Mouse (Mus musculus) CH12.LX (cell line): ENCODE data around the gene Rnf183. TPM values are rescaled to one million over a fixed set of nuclear protein-coding genes. Genes with fewer than 3 reads are reported as not detected.

Experiments
- DNase-seq: peaks from one replicate; pipeline ENCODE4 v3.0.0-alpha.2; 2013; ENCODE audit errors: extremely low read depth
- H3K27ac ChIP-seq: 2 replicates; pipeline ENCODE4 v1.5.1; 2012; ENCODE audit warnings: low read depth, mild to moderate bottlenecking, control low read depth, moderate library complexity; ENCODE audit not compliant: insufficient read depth
- H3K27me3 ChIP-seq: replicated peaks from 2 replicates; pipeline ENCODE3; 2012; ENCODE audit warnings: inconsistent platforms
- H3K36me3 ChIP-seq, 2 experiments: replicated peaks in 1 of 2; 2 replicates each; pipeline versions ENCODE3 to v1.6.1; 2012; ENCODE audit warnings: inconsistent platforms in 1 of 2, low read length in 1 of 2, mild to moderate bottlenecking in 1 of 2, mixed read lengths in 1 of 2, moderate library complexity in 1 of 2; ENCODE audit not compliant: control insufficient read depth in 1 of 2, insufficient read depth in 1 of 2
- H3K4me1 ChIP-seq, 2 experiments: 2 replicates each; pipeline ENCODE4 v1.6.1; 2012; ENCODE audit warnings: inconsistent platforms in 1 of 2, moderate library complexity in 1 of 2; ENCODE audit not compliant: insufficient read depth in 2 of 2, control insufficient read depth in 1 of 2
- H3K4me2 ChIP-seq: 2 replicates; pipeline ENCODE4 v1.6.1; 2012; ENCODE audit warnings: low read depth, mild to moderate bottlenecking, control low read depth; ENCODE audit not compliant: poor library complexity, insufficient read depth, severe bottlenecking
- H3K4me3 ChIP-seq, 3 experiments: fragments of 150-350 bp in 1 of 3; sonication (generic) in 1 of 3; replicated peaks in 1 of 3; 2 replicates each; pipeline versions ENCODE3 to v1.5.1; 2011 to 2012; ENCODE audit warnings: low read depth in 2 of 3, low read length in 2 of 3, mild to moderate bottlenecking in 2 of 3, moderate library complexity in 2 of 3, control low read depth in 1 of 3, improper control_type of control experiment in 1 of 3, inconsistent platforms in 1 of 3, mixed read lengths in 1 of 3; ENCODE audit not compliant: poor library complexity in 1 of 3
- H3K79me2 ChIP-seq: replicated peaks from 2 replicates; pipeline ENCODE4 v1.6.1; 2012; ENCODE audit warnings: mild to moderate bottlenecking, moderate library complexity; ENCODE audit not compliant: control insufficient read depth, poor library complexity, insufficient read depth, severe bottlenecking; ENCODE audit errors: extremely low read depth
- H3K9ac ChIP-seq: 2 replicates; pipeline ENCODE4 v1.6.1; 2012; ENCODE audit warnings: low read depth, mild to moderate bottlenecking, control low read depth, moderate library complexity; ENCODE audit not compliant: insufficient read depth
- H3K9me3 ChIP-seq: replicated peaks from 2 replicates; pipeline ENCODE3; 2012; ENCODE audit warnings: low read length, inconsistent platforms, mixed read lengths
- BHLHE40 ChIP-seq: IDR thresholded peaks from 2 replicates; pipeline ENCODE4 v1.6.1; 2011; ENCODE audit warnings: mild to moderate bottlenecking, low read depth, low read length, improper control_type of control experiment
- CHD1 ChIP-seq: IDR thresholded peaks from 2 replicates; pipeline ENCODE4 v1.6.1; 2012; ENCODE audit warnings: low read depth, low read length, improper control_type of control experiment, inconsistent platforms
- E2F4 ChIP-seq: IDR thresholded peaks from 2 replicates; pipeline ENCODE4 v1.6.1; 2011; ENCODE audit warnings: low read depth, low read length, improper control_type of control experiment; ENCODE audit not compliant: insufficient replicate concordance
- ELF1 ChIP-seq: IDR thresholded peaks from 2 replicates; pipeline ENCODE4 v1.6.1; 2014; ENCODE audit warnings: low read depth, mild to moderate bottlenecking, inconsistent platforms, low read length, improper control_type of control experiment
- ETS1 ChIP-seq: conservative IDR thresholded peaks from 2 replicates; pipeline ENCODE4 v1.6.1; 2012; ENCODE audit warnings: low read depth, mild to moderate bottlenecking, inconsistent platforms, low read length, improper control_type of control experiment, moderate library complexity
- IRF4 ChIP-seq: IDR thresholded peaks from 2 replicates; pipeline ENCODE4 v1.6.1; 2014; ENCODE audit warnings: low read depth, mild to moderate bottlenecking, inconsistent platforms, low read length, improper control_type of control experiment
- MAX ChIP-seq: IDR thresholded peaks from 2 replicates; pipeline ENCODE4 v1.6.1; 2011; ENCODE audit warnings: low read length, improper control_type of control experiment
- MAZ ChIP-seq: IDR thresholded peaks from 2 replicates; pipeline ENCODE4 v1.6.1; 2012; ENCODE audit warnings: low read depth, mild to moderate bottlenecking, inconsistent platforms, low read length, improper control_type of control experiment, moderate library complexity
- NELFE ChIP-seq: IDR thresholded peaks from 2 replicates; pipeline ENCODE4 v1.6.1; 2011; ENCODE audit warnings: low read depth, low read length, improper control_type of control experiment
- NRF1 ChIP-seq: IDR thresholded peaks from 2 replicates; pipeline ENCODE4 v1.6.1; 2014; ENCODE audit warnings: low read depth, mild to moderate bottlenecking, inconsistent platforms, low read length, improper control_type of control experiment, moderate library complexity
- PAX5 ChIP-seq: IDR thresholded peaks from 2 replicates; pipeline ENCODE4 v1.6.1; 2012; ENCODE audit warnings: low read length, inconsistent platforms, mixed read lengths
- POLR2A ChIP-seq: IDR thresholded peaks from 2 replicates; pipeline ENCODE4 v1.6.1; 2011; ENCODE audit warnings: low read depth, mild to moderate bottlenecking, improper control_type of control experiment, low read length
- POLR2AphosphoS2 ChIP-seq: IDR thresholded peaks from 2 replicates; pipeline ENCODE4 v1.6.1; 2011; ENCODE audit warnings: low read depth, low read length, improper control_type of control experiment
- SIN3A ChIP-seq: IDR thresholded peaks from 2 replicates; pipeline ENCODE4 v1.6.1; 2012; ENCODE audit warnings: low read length, improper control_type of control experiment, inconsistent platforms
- SMC3 ChIP-seq: IDR thresholded peaks from 2 replicates; pipeline ENCODE4 v1.6.1; 2011; ENCODE audit warnings: low read depth, low read length, improper control_type of control experiment
- USF1 ChIP-seq: IDR thresholded peaks from 2 replicates; pipeline ENCODE4 v1.6.1; 2014; ENCODE audit warnings: low read depth, mild to moderate bottlenecking, inconsistent platforms, low read length, improper control_type of control experiment
- ZKSCAN1 ChIP-seq: IDR thresholded peaks from 2 replicates; pipeline ENCODE4 v1.6.1; 2012; ENCODE audit warnings: low read depth, inconsistent platforms, low read length, improper control_type of control experiment, borderline replicate concordance
- dilution Hi-C: fragments of 300-500 bp; cut with MboI; formaldehyde crosslinking; loops from 2 replicates; pipeline ENCODE4 v1.14.3; 2020; ENCODE audit warnings: low sequenced_read_pairs; ENCODE audit not compliant: extremely low pct_unique_long_range_greater_than_20kb, extremely low pct_ligation_motif_present
- in situ Hi-C: fragments of 300-500 bp; cut with MboI; formaldehyde crosslinking; loops from 3 replicates; pipeline ENCODE4 v1.14.3; 2019; ENCODE audit warnings: low sequenced_read_pairs, low pct_ligation_motif_present, low pct_unique_long_range_greater_than_20kb, mixed read lengths
- polyA plus RNA-seq: library from polyadenylated mRNA; unstranded; fragments of >175 nt; gene quantifications from 2 replicates; pipeline ENCODE4 v1.2.1, GENCODE M21; 2012; ENCODE audit warnings: low read depth; ENCODE audit not compliant: insufficient read length
- total RNA-seq, 2 experiments: library from RNA; depleted of rRNA; stranded (reverse); fragments of 300-350 nt in 1 of 2; fragments of >200 nt in 1 of 2; gene quantifications; 2 replicates each; pipeline ENCODE4 v1.2.3; 2012 to 2014

Gene Rnf183
- total and polyA plus RNA-seq, 3 experiments: 4.0 to 4.4 (median 4.1) TPM

- H3K9ac ChIP-seq: no peak overlapping the region
- dilution Hi-C loops: no loop called here
- H3K79me2 ChIP-seq: no peaks in the 10 kb centered on the region; the same call in 1 of the 2 replicates
- H3K27me3 ChIP-seq: no peaks in the 10 kb centered on the region
- H3K27ac ChIP-seq: no peak overlapping the region
- no peak overlapping the region for H3K4me3 ChIP-seq
- no peak for DNase-seq
- H3K4me1 ChIP-seq: no peaks in the 10 kb centered on the region
- no peaks in the 10 kb centered on the region for H3K9me3 ChIP-seq
- in situ Hi-C loops: no loop called here
- peaks cover 16 to 47% of the 10 kb centered on the region in 2 experiments for H3K36me3 ChIP-seq
- TF ChIP-seq USF1 (no peak), NELFE (no peak)
- no peak overlapping the region for H3K4me2 ChIP-seq
These were observed 51.3 kb downstream of the Rnf183 start for GRCm38 (mm10) chr4:62383752-62384151.

- H3K27ac ChIP-seq: no peak overlapping the region
- no peak overlapping the region for H3K4me2 ChIP-seq
- H3K4me1 ChIP-seq: no peaks in the 10 kb centered on the region
- no peak overlapping the region for H3K9ac ChIP-seq
- no peaks in the 10 kb centered on the region for H3K9me3 ChIP-seq
- peaks cover 11 to 44% of the 10 kb centered on the region in 2 experiments for H3K36me3 ChIP-seq
- TF ChIP-seq BHLHE40: no peak
- TF ChIP-seq CHD1: no peak
- TF ChIP-seq SIN3A: no peak
- TF ChIP-seq MAZ: no peak
- no peak for TF ChIP-seq ZKSCAN1
- TF ChIP-seq PAX5: no peak
- TF ChIP-seq ETS1: no peak
- TF ChIP-seq POLR2AphosphoS2: no peak
- TF ChIP-seq NRF1: no peak
- TF ChIP-seq ELF1: no peak
- no peak for TF ChIP-seq IRF4
- TF ChIP-seq E2F4: no peak
- TF ChIP-seq MAX: no peak
- TF ChIP-seq SMC3: no peak
- TF ChIP-seq POLR2A: no peak
- no peaks in the 10 kb centered on the region; the same call in 1 of the 2 replicates for H3K79me2 ChIP-seq
- dilution Hi-C loops: no loop called here
- DNase-seq: no peak
- in situ Hi-C loops: no loop called here
- H3K27me3 ChIP-seq: no peaks in the 10 kb centered on the region
- H3K4me3 ChIP-seq: no peak overlapping the region
These were observed 51.8 kb downstream of the Rnf183 start for GRCm38 (mm10) chr4:62383207-62383606.
